Mouse (Mus musculus): ENCODE data around the gene Fam163b. TPM values are rescaled to one million over a fixed set of nuclear protein-coding genes. Genes with fewer than 3 reads are reported as not detected.

Gene Fam163b
- 0.01 TPM in 1 of 2 replicates, not detected in the other for polyA plus RNA-seq (2012; rRNA removed)

DNA sequence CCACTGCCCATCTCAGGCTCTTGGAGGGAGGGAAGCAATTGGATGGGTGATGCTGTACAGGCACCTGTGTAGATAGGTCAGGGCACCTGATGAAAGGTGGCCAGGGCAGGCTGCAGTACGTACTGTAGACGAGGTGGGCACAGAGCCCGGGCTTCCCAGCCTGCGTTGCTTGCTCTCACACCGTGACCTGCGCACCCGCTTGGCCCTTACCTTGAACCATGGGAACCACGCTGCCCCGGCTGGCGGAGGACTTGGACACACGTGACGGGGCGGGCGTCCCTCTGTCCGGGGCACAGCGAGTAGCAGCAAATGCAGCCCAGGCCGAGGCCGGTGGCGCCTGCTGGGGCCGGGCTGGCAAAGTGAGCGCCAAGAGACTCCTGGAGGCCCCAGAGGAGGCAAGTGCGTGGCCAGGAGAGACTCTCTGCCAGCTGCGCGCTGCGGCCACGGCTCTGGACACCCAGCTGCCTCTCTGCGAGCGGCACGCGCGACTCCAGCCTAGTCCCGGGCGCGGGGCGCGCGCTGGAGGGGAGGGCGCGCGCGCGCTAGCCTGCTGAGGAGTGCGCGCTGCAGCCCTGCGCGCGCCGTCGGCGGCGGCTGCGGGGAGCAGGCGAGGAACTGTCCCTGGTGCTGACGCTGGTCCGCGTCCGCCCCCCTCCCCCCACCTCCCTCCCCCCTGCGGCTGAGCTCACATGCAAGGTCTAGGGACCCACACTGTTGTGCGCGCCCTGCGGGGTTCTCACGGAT, at the start of gene Fam163b:
Gene Fam163b (minus strand): TSS at position 542 of the 744 bp plus-strand sequence.

DNA sequence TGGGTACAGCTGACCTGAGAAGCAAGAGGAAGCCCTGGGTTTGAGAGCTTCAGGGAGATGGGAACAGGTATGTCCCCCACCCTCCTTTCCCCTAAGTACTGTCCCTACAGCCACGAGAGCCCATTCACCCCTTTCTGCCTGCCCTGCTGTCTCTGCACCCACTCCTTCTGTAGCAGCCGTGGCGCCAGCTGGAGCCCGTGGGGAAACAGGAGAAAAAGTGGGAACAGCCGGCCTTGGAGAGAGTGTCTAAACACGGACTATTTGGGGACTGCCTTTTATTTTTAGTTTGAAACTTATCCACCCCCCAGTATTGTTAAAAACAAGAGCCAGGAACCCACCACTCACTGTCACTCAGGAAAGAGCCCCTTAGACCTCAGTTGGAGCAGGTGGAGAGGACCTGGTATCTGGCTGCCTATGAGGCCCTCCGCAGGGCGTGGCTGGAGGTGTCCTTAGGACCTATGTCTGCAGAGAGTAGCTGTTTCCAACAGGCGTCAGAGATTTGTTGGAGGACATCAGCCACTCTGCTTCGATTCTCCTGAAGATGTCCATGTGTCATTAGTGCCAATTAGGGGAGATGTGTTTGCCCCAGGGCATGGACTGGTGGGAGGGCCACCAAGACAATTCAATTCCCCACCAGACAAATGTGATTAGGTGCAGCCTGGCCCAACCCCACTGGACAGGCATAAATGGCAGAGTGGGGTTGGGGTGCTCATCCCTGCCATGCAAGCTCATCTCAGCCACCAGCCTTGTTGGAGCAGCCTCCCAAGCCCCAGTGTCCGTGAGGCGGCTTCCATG, 22.7 kb upstream of the Fam163b start, which contains the start of gene Dbh:
Gene Dbh (plus strand): TSS at position 438 of the 795 bp plus-strand sequence.

DNA sequence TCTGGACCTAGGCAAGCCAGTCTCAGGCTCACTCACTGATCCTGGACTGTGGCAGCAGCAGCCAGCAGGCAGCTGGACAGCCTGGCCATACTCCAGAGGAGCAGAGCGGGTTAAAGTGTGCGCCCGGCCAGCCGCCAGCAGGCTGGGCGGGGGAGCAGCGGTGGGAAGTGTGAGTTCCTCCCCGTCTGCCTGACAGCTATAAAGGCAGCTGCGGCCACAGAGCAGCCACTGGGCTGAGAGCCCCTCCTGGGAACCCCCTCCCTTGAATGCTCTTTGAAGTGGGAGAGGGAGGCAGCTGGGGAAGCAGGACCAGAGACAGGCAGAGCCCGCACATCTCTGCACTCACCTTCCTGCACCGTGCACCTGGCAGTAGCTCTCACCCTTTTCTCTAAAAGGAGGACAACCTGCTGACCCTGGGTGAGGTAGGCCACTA, 63.1 kb downstream of the Fam163b start, which contains the start of gene Adamtsl2:
Gene Adamtsl2 (plus strand): TSS at position 228 of the 433 bp plus-strand sequence.

DNA sequence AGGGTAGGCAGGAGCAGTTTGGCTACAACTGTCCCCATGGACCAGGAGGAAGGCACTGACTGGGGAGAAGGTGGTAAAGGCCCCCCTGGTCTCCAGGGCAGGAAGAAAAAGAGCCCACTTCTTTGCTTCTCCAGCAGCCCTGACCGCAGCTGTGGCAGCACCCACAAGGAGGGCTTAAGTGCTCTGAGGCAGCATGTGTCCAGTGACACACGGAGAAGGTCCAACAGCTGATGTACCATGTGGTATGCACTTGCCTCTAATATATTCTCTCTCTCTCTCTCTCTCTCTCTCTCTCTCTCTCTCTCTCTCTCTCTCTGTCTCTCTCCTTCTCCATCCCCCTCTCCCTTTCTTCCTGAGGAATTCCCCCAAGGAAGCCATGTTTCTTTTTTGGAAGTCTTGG, 70.3 kb downstream of the Fam163b start, which contains the start of gene Mymk:
Gene Mymk (minus strand): TSS at position 202 of the 400 bp plus-strand sequence.

Other genes with a start within 250 kb of the Fam163b start
- 7.7 and 8.0 TPM in 2 replicates for gene Surf6, start 239.6 kb downstream of the Fam163b start, polyA plus RNA-seq (2012; rRNA removed)
- gene Med22, start 231.8 kb downstream of the Fam163b start, polyA plus RNA-seq (2012; rRNA removed), result 12.9 and 14.0 TPM in 2 replicates
- 985 and 1,167 TPM in 2 replicates for gene Rpl7a, start 231.7 kb downstream of the Fam163b start, polyA plus RNA-seq (2012; rRNA removed)
- 18.9 and 19.1 TPM in 2 replicates for gene Surf2, start 226.1 kb downstream of the Fam163b start, polyA plus RNA-seq (2012; rRNA removed)
- gene Surf1, start 226.0 kb downstream of the Fam163b start, polyA plus RNA-seq (2012; rRNA removed), result 28.3 and 28.7 TPM in 2 replicates
- gene Surf4, start 208.6 kb downstream of the Fam163b start, polyA plus RNA-seq (2012; rRNA removed), result 82.5 and 83.9 TPM in 2 replicates
- 0.02 and 0.06 TPM in 2 replicates for gene Stkld1, start 208.4 kb downstream of the Fam163b start, polyA plus RNA-seq (2012; rRNA removed)
- gene Rexo4, start 178.1 kb downstream of the Fam163b start, polyA plus RNA-seq (2012; rRNA removed), result 16.8 and 17.9 TPM in 2 replicates
- 2.7 and 3.2 TPM in 2 replicates for gene Adamts13, start 169.1 kb downstream of the Fam163b start, polyA plus RNA-seq (2012; rRNA removed)
- gene Cacfd1, start 132.6 kb downstream of the Fam163b start, polyA plus RNA-seq (2012; rRNA removed), result 24.3 and 25.3 TPM in 2 replicates
- gene Slc2a6, start 114.5 kb downstream of the Fam163b start, polyA plus RNA-seq (2012; rRNA removed), result 0.36 and 0.44 TPM in 2 replicates
- gene Mymk, start 70.3 kb downstream of the Fam163b start, polyA plus RNA-seq (2012; rRNA removed), result 0.02 TPM in 1 of 2 replicates, not detected in the other
- 1.8 and 2.7 TPM in 2 replicates for gene Adamtsl2, start 63.1 kb downstream of the Fam163b start, polyA plus RNA-seq (2012; rRNA removed)
- 0.01 TPM in 1 of 2 replicates, not detected in the other for gene Dbh, start 22.7 kb upstream of the Fam163b start, polyA plus RNA-seq (2012; rRNA removed)
- 28.1 and 29.2 TPM in 2 replicates for gene Sardh, start 105.8 kb upstream of the Fam163b start, polyA plus RNA-seq (2012; rRNA removed)